Mouse (Mus musculus) bone marrow macrophage, adult 2 months (primary cell): ENCODE results near the gene Tlr13. TPM values are rescaled to one million over a fixed set of nuclear protein-coding genes. Genes with fewer than 3 reads are reported as not detected.

ENCODE experiments used
- H3K27ac ChIP-seq: 2 replicates; pipeline ENCODE4 v1.5.1; 2012; ENCODE audit warnings: low read depth, low read length; ENCODE audit not compliant: insufficient read depth
- H3K4me1 ChIP-seq: 2 replicates; pipeline ENCODE4 v1.6.1; 2012; ENCODE audit warnings: low read length; ENCODE audit not compliant: control insufficient read depth, insufficient read depth
- H3K4me3 ChIP-seq: 2 replicates; pipeline ENCODE4 v1.5.1; 2012; ENCODE audit warnings: mild to moderate bottlenecking, low read length, moderate library complexity; ENCODE audit not compliant: insufficient read depth
- CTCF ChIP-seq: IDR thresholded peaks from 2 replicates; pipeline ENCODE4 v1.5.1; 2012; ENCODE audit warnings: low read depth, mild to moderate bottlenecking, low read length, moderate library complexity
- POLR2A ChIP-seq: IDR thresholded peaks from 2 replicates; pipeline ENCODE4 v1.6.1; 2012; ENCODE audit warnings: mild to moderate bottlenecking, low read depth, low read length, borderline replicate concordance
- polyA plus RNA-seq: library from polyadenylated mRNA; stranded (reverse); fragments of >200 nt; gene quantifications from 2 replicates; pipeline ENCODE4 v1.2.4, GENCODE M21; 2012; ENCODE audit not compliant: missing spikeins, insufficient read depth, insufficient read length

Gene Tlr13
- 151 and 181 TPM in 2 replicates for polyA plus RNA-seq

GRCm38 (mm10) chrX:106142936-106143335, at the start of gene Tlr13:
Gene Tlr13, plus strand, starts transcription at chrX:106143204.
- TF ChIP-seq POLR2A (no peak), CTCF (no peak)
- H3K4me3 ChIP-seq = peak within 1 kb of the TSS; percentile 63
- H3K27ac ChIP-seq = peak within 1 kb of the TSS; percentile 95
- peaks cover 39% of the 10 kb centered on the region for H3K4me1 ChIP-seq

- no peaks in the 10 kb centered on the region for H3K4me1 ChIP-seq
- TF ChIP-seq POLR2A (no peak), CTCF (no peak)
Observed at GRCm38 (mm10) chrX:106105464-106105863, 37.5 kb upstream of the Tlr13 start.

GRCm38 (mm10) chrX:106113881-106114280, 29.1 kb upstream of the Tlr13 start:
- H3K27ac ChIP-seq = no peak overlapping the region
- TF ChIP-seq CTCF = no peak
- H3K4me1 ChIP-seq = no peaks in the 10 kb centered on the region
- no peak overlapping the region for H3K4me3 ChIP-seq

More at GRCm38 (mm10) chrX:106105464-106105863, 37.5 kb upstream of the Tlr13 start:
- no peak overlapping the region for H3K4me3 ChIP-seq
- no peak overlapping the region for H3K27ac ChIP-seq

GRCm38 (mm10) chrX:106114674-106115073, 28.3 kb upstream of the Tlr13 start:
- TF ChIP-seq CTCF = no peak
- TF ChIP-seq POLR2A = no peak
- no peak overlapping the region for H3K4me3 ChIP-seq
- no peak overlapping the region for H3K27ac ChIP-seq
- no peaks in the 10 kb centered on the region for H3K4me1 ChIP-seq

GRCm38 (mm10) chrX:106122823-106123222, 20.2 kb upstream of the Tlr13 start:
- H3K27ac ChIP-seq = no peak overlapping the region
- no peak for TF ChIP-seq CTCF
- no peak for TF ChIP-seq POLR2A
- no peak overlapping the region for H3K4me3 ChIP-seq
- 0 out of 2 replicates have a peak, but pooled peaks cover 2% of the 10 kb centered on the region for H3K4me1 ChIP-seq

GRCm38 (mm10) chrX:106128283-106128682, 14.7 kb upstream of the Tlr13 start:
- TF ChIP-seq CTCF (no peak), POLR2A (no peak)
- Histone ChIP-seq H3K4me3 (no peak overlapping the region), H3K27ac (no peak overlapping the region), H3K4me1 (peaks cover 24% of the 10 kb centered on the region)

GRCm38 (mm10) chrX:106129877-106130276, 13.1 kb upstream of the Tlr13 start:
- Histone ChIP-seq H3K27ac (peak overlapping the region; percentile 52; the same call in 1 of the 2 replicates), H3K4me3 (no peak overlapping the region), H3K4me1 (peaks cover 30% of the 10 kb centered on the region)
- TF ChIP-seq POLR2A (no peak), CTCF (no peak)

GRCm38 (mm10) chrX:106134916-106135315, 8.1 kb upstream of the Tlr13 start:
- Histone ChIP-seq H3K4me1 (peaks cover 42% of the 10 kb centered on the region), H3K27ac (peak overlapping the region; percentile 100), H3K4me3 (peak overlapping the region; percentile 55)
- TF ChIP-seq CTCF = no peak
- no peak for TF ChIP-seq POLR2A

GRCm38 (mm10) chrX:106135484-106135883, 7.5 kb upstream of the Tlr13 start:
- Histone ChIP-seq H3K4me1 (peaks cover 38% of the 10 kb centered on the region), H3K27ac (peak overlapping the region; percentile 100), H3K4me3 (peak overlapping the region; percentile 55)
- TF ChIP-seq POLR2A (no peak), CTCF (no peak)

- TF ChIP-seq CTCF (no peak), POLR2A (no peak)
- Histone ChIP-seq H3K27ac (peak overlapping the region; percentile 100), H3K4me3 (no peak overlapping the region)
Observed at GRCm38 (mm10) chrX:106135916-106136575, 7.0 kb upstream of the Tlr13 start.

More at GRCm38 (mm10) chrX:106135916-106136575, 7.0 kb upstream of the Tlr13 start:
- peaks cover 38% of the 10 kb centered on the region for H3K4me1 ChIP-seq
